Mouse (Mus musculus): ENCODE data around the gene Vdr.
A peak's percentile ranks its signal among the peaks of the same experiment; 100 is the strongest.
"Not testable (repeated sequence)": the region's sequence is repeated elsewhere in the genome, so short reads cannot be mapped to it uniquely, and the experiment has no call there.

Gene Vdr

GRCm38 (mm10) chr15:97880441-97880840 lies 30.0 kb downstream of the Vdr start:
- no peak for DNase-seq (ENCODE audit: low read depth, low spot score)

DNA sequence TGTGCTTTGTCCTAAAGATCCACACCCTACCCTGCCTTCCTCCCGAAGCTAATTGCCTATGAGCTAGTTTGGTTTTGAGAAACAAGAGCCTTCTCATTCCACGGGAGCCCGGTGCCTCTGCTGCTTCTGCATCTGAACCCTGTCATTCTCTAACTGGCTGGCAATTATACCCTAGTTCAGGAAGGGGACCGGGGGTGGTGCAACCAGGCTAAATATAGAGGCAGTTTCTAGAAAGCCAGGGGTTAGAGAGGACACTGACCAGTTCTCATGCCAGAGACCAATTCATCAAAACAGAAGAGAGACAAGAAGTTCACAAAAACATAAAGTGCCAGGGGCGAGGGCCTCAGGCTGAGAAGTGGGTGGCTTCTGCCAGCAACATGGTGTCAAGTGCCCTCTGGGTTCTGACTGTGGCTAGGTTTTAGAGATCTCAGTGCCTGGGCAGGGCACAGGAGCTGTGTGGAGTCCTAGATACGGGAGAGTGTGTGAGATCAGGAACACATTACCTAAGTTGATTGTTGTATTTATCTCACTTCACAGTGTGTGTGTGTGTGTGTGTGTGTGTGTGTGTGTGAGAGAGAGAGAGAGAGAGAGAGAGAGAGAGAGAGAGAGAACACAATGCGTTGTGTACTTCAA lies 31.6 kb downstream of the Vdr start:
- no peak for DNase-seq (ENCODE audit: low read depth, low spot score)

GRCm38 (mm10) chr15:97875784-97876183 lies 34.6 kb downstream of the Vdr start:
- no peak for DNase-seq (ENCODE audit: low read depth, low spot score)

GRCm38 (mm10) chr15:97873717-97874116 lies 36.7 kb downstream of the Vdr start:
- DNase-seq (ENCODE audit: low read depth, low spot score) = no peak

DNA sequence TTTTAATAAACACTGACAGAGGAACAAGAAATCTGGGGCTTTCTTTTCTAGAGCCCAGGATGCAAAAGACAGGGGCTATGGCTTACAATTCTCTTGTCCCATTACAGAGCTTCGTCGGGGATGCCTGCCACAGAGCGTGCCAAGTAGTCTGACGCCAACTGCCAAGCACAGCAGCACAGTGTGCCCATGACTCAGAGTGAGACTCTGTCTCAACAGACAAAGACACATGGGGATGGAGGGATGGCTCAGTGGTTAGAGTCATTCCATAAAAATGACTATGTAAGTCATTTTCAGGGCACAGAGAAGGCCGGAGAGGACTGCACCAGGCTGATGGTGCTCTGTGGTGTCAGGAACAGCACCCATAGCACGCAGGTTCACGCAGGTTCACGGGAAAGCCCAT lies 38.3 kb downstream of the Vdr start:
- DNase-seq (ENCODE audit: low read depth, low spot score) = no peak

- no peak for DNase-seq (ENCODE audit: low read depth, low spot score)
Measured at GRCm38 (mm10) chr15:97871055-97872030, 39.1 kb downstream of the Vdr start.

DNA sequence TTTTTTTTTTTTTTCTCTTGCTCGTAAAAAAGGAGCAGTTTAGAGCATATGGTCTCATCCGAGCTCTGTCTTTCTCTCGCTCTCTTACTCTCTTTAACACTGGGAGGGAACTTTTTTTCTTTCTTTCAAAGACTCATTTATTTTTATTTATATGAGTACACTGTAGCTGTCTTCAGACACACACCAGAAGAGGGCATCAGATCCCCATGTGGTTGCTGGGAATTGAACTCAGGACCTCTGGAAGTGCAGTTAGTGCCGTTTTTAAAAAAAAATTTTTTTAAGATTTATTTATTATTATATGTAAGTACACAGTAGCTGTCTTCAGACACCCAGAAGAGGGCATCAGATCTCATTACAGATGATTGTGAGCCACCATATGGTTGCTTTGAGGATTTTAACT lies 40.3 kb downstream of the Vdr start:
- DNase-seq (ENCODE audit: low read depth, low spot score) = not testable (repeated sequence)

DNA sequence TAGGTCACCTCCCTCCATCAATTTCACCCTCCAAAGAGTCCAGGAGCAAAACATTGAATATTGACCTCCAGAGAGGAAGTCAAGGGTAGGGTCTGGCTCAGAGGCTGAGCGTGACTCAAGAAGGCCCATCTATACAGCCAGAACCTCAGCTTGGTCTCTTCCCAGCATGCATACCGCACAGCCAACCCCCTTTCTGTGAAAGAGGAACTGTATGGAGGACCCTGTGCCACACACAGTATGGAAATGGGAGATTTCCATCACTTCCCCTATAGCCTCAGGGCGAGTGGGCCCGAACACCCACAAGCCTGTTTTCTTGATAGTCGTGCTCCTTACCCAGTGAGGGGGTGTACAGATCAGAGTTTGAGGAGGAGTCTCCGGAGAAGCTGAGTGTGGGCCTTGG lies 41.4 kb downstream of the Vdr start:
- no peak for DNase-seq (ENCODE audit: low read depth, low spot score)

DNA sequence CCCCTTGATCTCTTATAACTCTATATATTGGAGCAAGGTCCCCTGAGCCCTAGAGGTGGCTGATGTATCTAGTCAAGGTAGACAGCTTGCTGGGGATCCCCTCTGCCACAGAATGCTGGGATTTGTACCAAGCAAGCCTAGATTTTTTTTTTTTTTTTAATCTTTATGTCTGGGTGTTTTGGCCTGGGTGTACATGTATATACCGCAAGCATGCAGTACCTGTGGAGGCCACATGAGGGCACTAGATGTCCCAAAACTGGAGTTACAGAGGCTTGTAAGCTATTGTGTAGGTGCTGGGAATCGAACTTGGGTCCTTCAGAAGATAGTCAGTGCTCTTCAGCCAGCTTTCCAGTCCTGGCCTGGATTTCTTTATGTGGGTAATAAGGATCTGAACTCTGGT lies 44.4 kb downstream of the Vdr start:
- no peak for DNase-seq (ENCODE audit: low read depth, low spot score)

- no peak for DNase-seq (ENCODE audit: low read depth, low spot score)
Measured at GRCm38 (mm10) chr15:97865175-97865574, 45.3 kb downstream of the Vdr start.

DNA sequence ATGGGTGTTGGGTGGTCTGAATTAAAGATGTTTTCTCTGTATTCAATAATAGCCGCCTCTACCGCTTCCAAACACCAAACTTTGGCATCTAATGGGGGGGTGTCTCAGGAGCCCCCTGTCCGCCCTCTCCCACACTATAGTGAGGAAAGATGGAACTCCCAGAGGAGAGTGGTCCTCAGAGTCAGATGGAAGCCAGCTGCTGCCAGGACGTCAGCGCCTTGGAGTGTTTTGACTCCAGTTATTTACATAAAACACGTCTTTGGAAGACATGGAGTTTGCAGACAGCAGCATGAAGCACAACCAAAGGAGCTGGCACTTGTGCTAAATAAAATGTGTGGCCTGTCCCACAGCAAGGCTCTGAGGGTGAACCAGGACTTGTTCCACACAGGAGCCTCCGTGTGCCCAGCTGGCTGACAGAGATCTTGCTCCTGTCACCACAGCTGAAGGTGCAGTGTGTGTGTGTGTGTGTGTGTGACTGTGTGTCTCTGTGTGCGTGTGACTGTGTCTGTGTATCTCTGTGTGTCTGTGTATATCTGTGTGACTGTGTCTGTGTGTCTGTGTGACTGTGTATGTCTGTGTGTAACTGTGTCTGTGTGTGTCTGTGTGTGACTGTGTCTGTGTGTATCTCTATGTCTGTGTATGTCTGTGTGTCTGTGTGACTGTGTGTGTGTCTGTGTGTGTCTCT lies 45.9 kb downstream of the Vdr start:
- no peak for DNase-seq (ENCODE audit: low read depth, low spot score)

DNA sequence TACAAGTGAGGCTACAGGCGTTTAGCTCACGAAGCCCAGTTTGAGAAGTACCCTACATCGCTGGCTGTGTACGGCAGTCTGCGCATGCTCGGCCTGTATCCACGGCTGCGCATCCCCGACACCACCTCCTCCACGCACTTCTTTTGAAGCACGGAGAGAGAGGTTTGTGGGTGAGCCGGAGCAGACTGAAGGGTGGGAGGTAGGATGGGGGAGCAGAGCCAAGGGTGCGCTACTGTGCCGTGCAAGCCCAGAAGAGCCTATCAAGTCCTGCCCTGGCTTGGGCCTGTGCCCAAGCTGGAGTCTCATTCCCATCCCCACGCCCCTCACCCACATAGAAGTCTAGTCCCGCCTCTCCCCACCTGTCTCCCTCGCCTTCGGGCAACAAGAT lies 46.9 kb downstream of the Vdr start:
- no peak for DNase-seq (ENCODE audit: low read depth, low spot score)

DNA sequence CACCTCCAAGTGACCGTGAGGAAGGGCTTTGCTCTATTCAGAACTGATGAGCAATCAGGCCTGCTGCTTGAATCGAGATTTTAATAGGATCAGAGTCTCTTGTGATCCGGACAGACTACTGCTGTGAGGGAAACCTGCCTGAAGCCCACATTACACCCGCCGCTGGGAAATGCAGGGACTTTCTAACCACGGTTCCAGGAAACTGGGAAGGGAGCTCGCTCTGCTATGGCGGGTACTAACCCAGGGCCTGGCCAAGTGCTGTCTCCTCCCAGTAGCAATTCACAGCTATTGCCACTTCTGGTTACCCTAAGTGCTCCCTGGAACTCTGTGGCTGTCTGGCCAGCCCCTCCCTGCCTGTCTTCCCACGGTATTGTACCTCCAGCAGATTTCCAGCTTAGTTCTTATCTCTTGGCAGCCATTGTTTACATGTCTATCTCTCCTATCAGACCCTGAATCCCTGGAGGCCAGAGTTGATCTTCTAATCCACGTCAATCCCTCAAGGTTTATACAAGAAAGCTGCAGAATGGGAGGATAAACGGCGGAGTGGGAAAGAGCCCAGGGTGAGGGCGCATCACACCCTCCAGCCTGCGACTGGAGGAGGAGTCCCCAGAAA lies 47.4 kb downstream of the Vdr start:
- no peak for DNase-seq (ENCODE audit: low read depth, low spot score)

- no peak for DNase-seq (ENCODE audit: low read depth, low spot score)
Measured at GRCm38 (mm10) chr15:97860353-97860752, 50.1 kb downstream of the Vdr start.

DNA sequence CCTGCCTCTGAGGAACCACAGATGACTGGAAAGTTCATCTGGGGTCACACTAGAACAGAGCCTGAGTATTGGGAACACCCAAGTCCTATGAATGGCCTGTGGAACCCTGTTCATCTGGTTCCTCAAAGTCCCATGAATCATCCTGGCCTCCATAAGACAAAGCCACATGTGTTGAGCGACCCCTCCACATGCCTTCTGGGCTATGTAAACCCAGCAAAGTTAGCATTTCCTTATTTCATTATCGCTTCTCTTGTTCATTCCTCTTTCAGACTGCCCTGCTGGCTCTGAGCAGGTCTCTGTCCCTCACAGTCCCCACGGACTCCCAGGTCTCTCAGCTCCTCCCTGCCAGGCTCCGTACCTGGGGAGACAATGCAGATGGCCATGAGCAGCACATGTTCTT lies 52.0 kb downstream of the Vdr start:
- DNase-seq (ENCODE audit: low read depth, low spot score) = no peak

GRCm38 (mm10) chr15:97854551-97854950 lies 55.9 kb downstream of the Vdr start:
- peak; percentile 44 for DNase-seq (ENCODE audit: low read depth, low spot score)

- no peak for DNase-seq (ENCODE audit: low read depth, low spot score)
Measured at GRCm38 (mm10) chr15:97854059-97854458, 56.4 kb downstream of the Vdr start.

DNA sequence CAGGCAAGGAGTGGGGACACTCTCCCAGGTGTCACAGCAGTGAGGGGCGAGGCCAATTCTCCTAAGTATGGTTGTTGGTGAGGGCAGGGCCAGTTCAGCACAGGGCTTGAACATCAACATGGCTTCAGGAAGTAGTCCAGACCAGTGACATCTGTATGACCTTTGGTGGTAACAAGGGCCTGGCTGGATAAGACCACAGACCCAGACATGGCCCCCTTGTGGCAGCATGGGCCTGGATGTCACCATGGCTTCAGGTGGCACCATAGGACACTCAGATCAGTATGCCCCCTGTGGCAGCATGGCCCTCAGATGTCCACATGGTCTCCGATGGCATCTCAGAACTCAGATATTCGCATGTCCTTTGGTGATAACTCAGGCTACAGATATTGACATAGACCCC lies 58.1 kb downstream of the Vdr start:
- DNase-seq (ENCODE audit: low read depth, low spot score) = peak; percentile 15

DNA sequence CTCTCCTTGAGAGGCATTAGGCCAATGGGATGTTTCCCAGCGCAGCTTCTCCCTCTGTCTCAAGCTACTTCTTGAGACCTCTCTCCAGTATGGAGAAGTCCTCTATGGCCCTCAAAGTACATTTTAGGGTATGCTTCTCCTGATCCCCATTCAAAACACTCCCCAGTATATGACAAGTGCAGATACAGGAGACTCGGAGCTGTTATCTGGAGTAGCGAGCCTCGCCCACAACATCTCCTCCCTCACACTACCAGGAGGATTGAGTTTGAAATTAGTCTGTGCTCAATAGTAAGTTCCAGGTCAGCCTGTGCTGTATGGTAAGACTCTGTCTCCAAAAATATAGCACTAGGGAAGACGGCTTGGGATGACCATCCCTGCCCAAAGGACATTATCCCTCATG lies 59.4 kb downstream of the Vdr start:
- no peak for DNase-seq (ENCODE audit: low read depth, low spot score)

DNA sequence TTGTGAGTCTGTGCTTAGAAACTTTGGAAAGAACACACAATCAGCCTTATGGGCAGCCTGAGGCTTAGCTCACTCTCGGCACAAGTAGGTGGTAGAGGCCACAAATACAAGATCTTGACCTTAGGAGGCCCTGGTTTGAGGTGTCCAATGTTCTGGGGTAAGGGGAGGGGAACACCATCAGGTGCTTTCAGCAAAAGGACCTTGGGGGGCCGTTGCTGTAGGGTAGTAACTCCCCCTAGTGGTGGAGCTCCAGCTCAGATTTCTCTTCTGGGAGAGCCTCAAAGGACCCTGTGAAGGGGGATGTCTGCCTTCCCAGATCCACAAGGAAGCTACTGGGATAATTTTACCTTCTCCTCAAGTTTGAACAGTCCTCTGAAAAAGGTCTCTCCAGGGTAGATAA lies 60.0 kb downstream of the Vdr start:
- DNase-seq (ENCODE audit: low read depth, low spot score) = peak; percentile 65

- DNase-seq (ENCODE audit: low read depth, low spot score) = peak; percentile 91
Measured at GRCm38 (mm10) chr15:97849116-97849911, 61.1 kb downstream of the Vdr start.
